In genomic region chr9:63507110-63507509, GRCm38 (mm10) we compare ENCODE assay signal across 11 mouse cellular contexts.
"Had no signal": no experiment of that assay in that cellular context is flagged by ENCODE, and none has a peak within 500 bp of the region (broad histone marks: within the 10 kb centered on the region; RNA-seq: fewer than 3 reads in every experiment).

No protein-coding gene starts in this region.

- DNase-seq: kidney, adult 11 months; kidney, postnatal 25 days; layer of hippocampus, postnatal 36 days; left cerebral cortex, postnatal 4 days; liver, postnatal 0 days; lung, postnatal 10 days; lung, postnatal 36 days; midbrain, embryonic 14.5 days; retina, postnatal 1 day; right cerebral cortex, postnatal 25 days; spleen, adult 18-20 months had no signal
